Mouse (Mus musculus) heart, postnatal 0 days (tissue): ENCODE results near the gene Asic2. TPM values are rescaled to one million over a fixed set of nuclear protein-coding genes. Genes with fewer than 3 reads are reported as not detected.

Experiments used
- ATAC-seq: fragments of 200-750 bp; cut with Nextera tagmentation; 2 replicates; pipeline ENCODE4 v1.8.0; 2017; ENCODE audit warnings: low read depth, moderate number of reproducible peaks, moderate library complexity; ENCODE audit not compliant: insufficient read depth
- DNase-seq: peaks from one replicate; pipeline ENCODE4 v3.0.0-alpha.2; 2016; ENCODE audit warnings: low spot score
- H3K27ac ChIP-seq: fragments of 300-500 bp; sonication (generic); 2 replicates; pipeline ENCODE4 v1.5.1; 2014; ENCODE audit warnings: low read depth, mild to moderate bottlenecking
- H3K27me3 ChIP-seq: fragments of 300-500 bp; sonication (generic); 2 replicates; pipeline ENCODE4 v1.6.1; 2014; ENCODE audit warnings: low read length, mixed read lengths; ENCODE audit not compliant: control insufficient read depth, insufficient read depth
- H3K36me3 ChIP-seq: fragments of 300-500 bp; sonication (generic); replicated peaks from 2 replicates; pipeline ENCODE4 v1.6.1; 2014; ENCODE audit warnings: low read length, mixed read lengths; ENCODE audit not compliant: control insufficient read depth, insufficient read depth
- H3K4me1 ChIP-seq: fragments of 300-500 bp; sonication (generic); 2 replicates; pipeline ENCODE4 v1.6.1; 2014; ENCODE audit warnings: antibody characterized with exemption; ENCODE audit not compliant: control insufficient read depth, insufficient read depth
- H3K4me2 ChIP-seq: fragments of 300-500 bp; sonication (generic); 2 replicates; pipeline ENCODE4 v1.6.1; 2014; ENCODE audit warnings: low read depth, mild to moderate bottlenecking, low read length, moderate library complexity
- H3K4me3 ChIP-seq: fragments of 300-500 bp; sonication (generic); 2 replicates; pipeline ENCODE4 v1.5.1; 2014; ENCODE audit warnings: low read depth, low read length
- H3K9ac ChIP-seq: fragments of 300-500 bp; sonication (generic); replicated peaks from 2 replicates; pipeline ENCODE4 v1.6.1; 2014; ENCODE audit warnings: low read depth, low read length, mixed read lengths
- H3K9me3 ChIP-seq: fragments of 300-500 bp; sonication (generic); replicated peaks from 2 replicates; pipeline ENCODE4 v1.6.1; 2016; ENCODE audit warnings: low read length; ENCODE audit not compliant: control insufficient read depth
- CTCF ChIP-seq: IDR thresholded peaks from 2 replicates; pipeline ENCODE4 v1.5.1; 2016; ENCODE audit warnings: antibody characterized with exemption, control low read depth, low read depth
- EP300 ChIP-seq: IDR thresholded peaks from 2 replicates; pipeline ENCODE4 v1.6.1; 2016; ENCODE audit warnings: antibody characterized with exemption, low read depth
- WGBS: fragments of 180-500 bp; shearing (Covaris S2); extraction: QIAGEN DNeasy Blood & Tissue Kit; methylation state at CpG from one replicate; pipeline ENCODE4 v1.1.7; 2014; 5-methylcytosine and 5-hydroxymethylcytosine counted together
- polyA plus RNA-seq: library from polyadenylated mRNA; unstranded; fragments of >200 nt; fragmentation: Nextera tagmentation; extraction: Ambion mirVana; gene quantifications from 2 replicates; pipeline ENCODE4 v1.2.1, GENCODE M21; 2015
- total RNA-seq: library from RNA; depleted of rRNA; stranded (reverse); fragments of >200 nt; gene quantifications from 2 replicates; pipeline ENCODE4 v1.2.3, GENCODE M21; 2014; ENCODE audit warnings: low replicate concordance

The Asic2 gene
- total and polyA plus RNA-seq, 2 experiments from 2014 or later = not detected

- Histone ChIP-seq H3K36me3 (no peaks in the 10 kb centered on the region), H3K4me1 (no peaks in the 10 kb centered on the region), H3K9me3 (no peaks in the 10 kb centered on the region), H3K4me3 (no peak overlapping the region), H3K9ac (no peak overlapping the region), H3K27ac (no peak overlapping the region), H3K27me3 (no peaks in the 10 kb centered on the region), H3K4me2 (no peak overlapping the region)
- WGBS = 42% methylated on average over 6 of the region's 6 CpGs
- no peak for DNase-seq
- TF ChIP-seq CTCF (no peak), EP300 (no peak)
- ATAC-seq = no peak
These were observed 685.1 kb downstream of the Asic2 start for GRCm38 (mm10) chr11:81283185-81283584.

- H3K4me3 ChIP-seq = no peak overlapping the region
- H3K9ac ChIP-seq = no peak overlapping the region
- H3K27me3 ChIP-seq = no peaks in the 10 kb centered on the region
- ATAC-seq = no peak
- H3K9me3 ChIP-seq = no peaks in the 10 kb centered on the region
- H3K4me2 ChIP-seq = no peak overlapping the region
- WGBS = 25% methylated on average over 2 of the region's 2 CpGs
- DNase-seq = no peak
- no peaks in the 10 kb centered on the region for H3K4me1 ChIP-seq
- no peaks in the 10 kb centered on the region for H3K36me3 ChIP-seq
- no peak overlapping the region for H3K27ac ChIP-seq
- TF ChIP-seq EP300 (no peak), CTCF (no peak)
These were observed 688.2 kb downstream of the Asic2 start for GRCm38 (mm10) chr11:81280070-81280469.

GRCm38 (mm10) chr11:81277406-81277805 lies 690.9 kb downstream of the Asic2 start:
- Histone ChIP-seq H3K4me3 (no peak overlapping the region), H3K9ac (no peak overlapping the region), H3K9me3 (no peaks in the 10 kb centered on the region), H3K27ac (no peak overlapping the region), H3K27me3 (no peaks in the 10 kb centered on the region), H3K4me2 (no peak overlapping the region), H3K4me1 (no peaks in the 10 kb centered on the region), H3K36me3 (no peaks in the 10 kb centered on the region)
- 47% methylated on average over 5 of the region's 5 CpGs for WGBS
- ATAC-seq = no peak
- TF ChIP-seq CTCF = no peak
- no peak for TF ChIP-seq EP300
- DNase-seq = no peak

- no peak for DNase-seq
- H3K4me1 ChIP-seq = no peaks in the 10 kb centered on the region
- no peak overlapping the region for H3K9ac ChIP-seq
- no peak overlapping the region for H3K4me2 ChIP-seq
- TF ChIP-seq EP300 (no peak), CTCF (no peak)
- no peak overlapping the region for H3K4me3 ChIP-seq
- no peak for ATAC-seq
- no peaks in the 10 kb centered on the region for H3K36me3 ChIP-seq
- H3K27ac ChIP-seq = no peak overlapping the region
- no peaks in the 10 kb centered on the region for H3K27me3 ChIP-seq
- WGBS = 86% methylated on average over 16 of the region's 16 CpGs
- no peaks in the 10 kb centered on the region for H3K9me3 ChIP-seq
These were observed 695.4 kb downstream of the Asic2 start for GRCm38 (mm10) chr11:81272677-81273418.

DNA sequence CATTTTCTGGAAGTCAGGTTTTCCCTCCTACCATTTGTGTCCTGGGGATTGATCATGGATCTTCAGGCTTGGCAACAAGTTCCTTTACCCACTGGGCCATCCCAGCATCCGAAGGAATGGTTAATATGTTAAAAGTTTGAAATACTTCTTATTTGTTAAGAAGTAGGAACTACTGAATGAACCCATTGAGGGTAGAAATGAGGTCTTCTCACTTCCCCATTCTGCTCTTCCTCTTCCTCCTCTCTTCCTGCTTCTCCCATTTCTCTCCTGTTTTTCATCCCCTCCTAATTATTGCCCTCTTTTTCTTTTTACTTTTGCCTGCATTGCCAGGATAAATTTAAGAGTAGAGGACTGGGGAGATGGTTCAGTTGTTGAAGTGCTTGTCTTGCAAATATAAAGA lies 696.8 kb downstream of the Asic2 start:
- H3K36me3 ChIP-seq = no peaks in the 10 kb centered on the region
- no peak overlapping the region for H3K4me2 ChIP-seq
- WGBS = 54% methylated on average over 1 of the region's 1 CpGs
- H3K4me1 ChIP-seq = no peaks in the 10 kb centered on the region
- no peaks in the 10 kb centered on the region for H3K27me3 ChIP-seq
- DNase-seq = no peak
- no peak overlapping the region for H3K9ac ChIP-seq
- ATAC-seq = no peak
- H3K4me3 ChIP-seq = no peak overlapping the region
- no peak for TF ChIP-seq EP300
- no peak for TF ChIP-seq CTCF
- H3K9me3 ChIP-seq = no peaks in the 10 kb centered on the region
- H3K27ac ChIP-seq = no peak overlapping the region

DNA sequence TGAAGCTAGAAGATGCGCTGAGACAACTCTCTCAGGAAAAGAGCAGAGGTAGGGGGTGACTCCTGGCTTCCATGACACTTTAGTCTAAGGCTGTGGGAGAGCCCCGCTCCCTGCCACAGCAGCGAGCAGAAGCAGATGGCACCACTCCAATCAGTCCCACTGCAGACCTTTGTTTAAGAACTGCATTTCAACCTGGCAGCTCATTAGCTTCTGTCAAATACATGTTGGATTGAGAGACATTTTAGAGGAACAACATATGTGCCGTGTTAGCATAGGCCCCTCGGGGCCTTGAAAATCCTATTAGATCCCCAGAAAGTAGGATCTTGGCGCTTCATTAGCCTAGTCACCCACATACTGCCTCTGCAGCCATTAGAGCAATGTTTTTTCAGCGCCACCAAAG lies 697.7 kb downstream of the Asic2 start:
- DNase-seq = no peak
- TF ChIP-seq EP300 (no peak), CTCF (no peak)
- no peak for ATAC-seq
- H3K4me3 ChIP-seq = no peak overlapping the region
- H3K9ac ChIP-seq = no peak overlapping the region
- no peak overlapping the region for H3K27ac ChIP-seq
- no peaks in the 10 kb centered on the region for H3K27me3 ChIP-seq
- WGBS = 56% methylated on average over 7 of the region's 7 CpGs
- H3K9me3 ChIP-seq = no peaks in the 10 kb centered on the region
- H3K36me3 ChIP-seq = no peaks in the 10 kb centered on the region
- H3K4me2 ChIP-seq = no peak overlapping the region
- no peaks in the 10 kb centered on the region for H3K4me1 ChIP-seq
